Mouse (Mus musculus) spleen, adult 12 weeks (tissue): ENCODE data around the gene Angptl7.

ENCODE experiments used
- DNase-seq: peaks from one replicate; pipeline ENCODE4 v3.0.0; 2022; ENCODE audit warnings: low spot score

The Angptl7 gene

DNA sequence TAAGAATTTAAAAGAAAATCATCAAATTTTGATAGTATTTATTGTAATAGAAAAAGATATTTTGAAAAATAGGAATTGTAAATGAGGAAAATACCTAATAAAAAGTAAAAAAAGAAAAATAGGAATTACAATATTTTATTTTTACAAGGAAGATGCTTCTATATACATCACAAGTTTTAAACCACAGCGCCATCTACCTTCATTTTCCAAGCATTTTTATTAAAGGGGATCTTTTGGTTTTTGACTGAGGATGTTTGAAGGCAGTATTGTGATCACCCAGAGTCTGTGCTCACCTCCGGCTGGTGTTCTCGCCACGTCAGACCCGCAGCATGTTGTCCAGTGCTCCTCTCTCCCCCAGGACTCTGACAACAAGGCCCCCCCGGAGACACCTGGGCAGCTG, 5.1 kb downstream of the Angptl7 start:
- no peak for DNase-seq

DNA sequence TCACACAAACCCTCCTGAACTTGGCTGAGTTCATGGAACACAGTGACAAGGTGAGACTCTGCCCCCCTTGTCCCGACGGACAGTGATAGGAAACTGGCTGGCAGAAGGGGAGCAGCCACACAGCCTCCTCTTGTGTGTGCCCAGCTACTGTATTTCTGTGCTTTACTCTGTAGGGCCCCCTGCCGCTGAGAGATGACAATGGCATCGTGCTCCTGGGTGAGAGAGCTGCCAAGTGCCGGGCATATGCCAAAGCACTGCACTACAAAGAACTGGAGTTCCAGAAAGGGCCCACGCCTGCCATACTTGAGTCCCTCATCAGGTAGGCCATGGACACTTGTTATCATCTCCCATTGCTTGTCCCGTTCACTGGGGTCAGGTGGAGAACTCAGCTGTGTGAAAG, 8.8 kb downstream of the Angptl7 start:
- DNase-seq = no peak

DNA sequence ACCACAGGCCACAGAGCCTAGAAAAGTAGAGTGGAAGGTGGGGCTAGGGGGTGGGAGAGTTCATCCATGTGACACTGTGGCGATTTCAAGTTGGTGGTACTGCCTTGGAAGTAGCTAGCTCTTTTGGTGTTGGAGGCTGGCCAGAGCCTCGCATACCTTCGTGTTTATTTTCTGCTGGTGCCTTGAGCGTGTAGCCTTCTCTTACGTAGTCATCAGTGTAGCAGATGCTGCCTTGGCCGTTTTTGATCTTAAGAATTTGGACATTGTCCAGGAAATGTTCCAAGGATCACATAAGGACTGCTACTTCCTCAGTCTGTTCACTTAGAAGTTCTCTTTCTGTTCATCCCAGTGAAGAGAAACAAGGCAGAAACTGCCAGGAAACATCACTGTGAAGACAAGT, 9.8 kb downstream of the Angptl7 start:
- DNase-seq = no peak

DNA sequence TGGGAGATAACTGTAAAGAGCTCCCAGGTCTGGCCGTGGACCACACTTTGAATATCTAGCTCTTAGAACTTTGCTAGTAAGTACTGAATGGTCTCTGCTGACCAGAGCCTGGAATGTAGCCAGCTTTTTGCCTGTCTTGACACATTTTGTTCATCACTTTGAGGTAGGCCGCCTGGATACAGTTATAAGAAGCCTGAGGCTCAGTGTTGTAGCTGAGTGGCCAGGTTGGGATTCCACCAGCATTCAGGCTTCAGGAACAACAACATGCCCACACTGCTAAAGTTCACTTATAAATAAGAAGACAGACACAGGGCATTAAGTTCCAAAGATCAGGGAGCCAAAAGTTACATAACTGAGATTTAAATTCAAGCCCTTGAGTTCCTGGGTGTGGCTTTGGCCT, 12.4 kb downstream of the Angptl7 start:
- no peak for DNase-seq

DNA sequence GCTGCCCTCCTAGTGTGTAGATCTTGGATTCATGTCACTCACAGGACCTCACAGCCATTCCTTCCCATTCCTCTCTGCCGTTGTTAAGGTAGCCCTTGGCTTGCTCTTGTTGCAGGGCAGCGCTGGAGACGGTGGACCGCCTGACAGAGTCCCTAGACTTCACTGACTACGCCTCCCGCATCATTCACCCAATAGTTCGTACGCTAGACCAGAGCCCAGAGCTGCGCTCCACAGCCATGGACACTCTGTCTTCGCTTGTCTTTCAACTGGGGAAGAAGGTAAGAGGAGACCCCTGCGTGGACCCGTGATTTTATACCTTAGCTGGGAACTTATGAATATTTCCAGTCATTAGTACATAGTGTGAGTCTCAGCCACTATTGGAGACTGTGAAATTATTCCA, 15.7 kb downstream of the Angptl7 start:
- DNase-seq = no peak

DNA sequence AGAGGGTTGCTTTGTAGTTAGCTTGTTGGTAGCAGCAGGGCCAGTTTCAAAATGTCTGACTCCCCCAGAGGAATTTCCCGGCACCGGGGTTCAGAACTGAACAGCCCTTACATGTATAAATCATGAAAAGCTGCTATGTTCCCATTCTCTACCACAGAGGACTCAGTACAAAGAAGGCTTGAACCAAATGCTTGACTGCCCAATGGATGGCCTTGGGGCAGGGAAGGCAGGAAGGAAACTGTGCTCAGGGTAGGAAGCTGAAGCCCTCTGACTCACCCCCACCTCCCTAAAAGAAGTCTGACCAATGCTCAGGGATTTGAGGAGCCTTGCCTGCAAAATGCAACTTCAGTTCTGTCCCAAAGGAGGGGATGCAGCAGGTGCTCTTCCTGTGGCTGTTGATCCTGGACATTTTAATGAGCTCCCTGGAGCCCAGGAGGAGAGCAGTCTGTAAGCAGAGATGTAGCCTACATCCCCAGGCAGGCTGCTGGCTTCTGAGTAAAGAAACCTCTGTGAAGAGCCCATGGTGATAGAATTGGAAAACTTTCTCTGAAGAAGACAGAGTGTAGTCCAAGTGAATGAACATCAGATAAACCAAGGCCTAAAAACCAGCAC, 18.6 kb downstream of the Angptl7 start:
- no peak for DNase-seq

DNA sequence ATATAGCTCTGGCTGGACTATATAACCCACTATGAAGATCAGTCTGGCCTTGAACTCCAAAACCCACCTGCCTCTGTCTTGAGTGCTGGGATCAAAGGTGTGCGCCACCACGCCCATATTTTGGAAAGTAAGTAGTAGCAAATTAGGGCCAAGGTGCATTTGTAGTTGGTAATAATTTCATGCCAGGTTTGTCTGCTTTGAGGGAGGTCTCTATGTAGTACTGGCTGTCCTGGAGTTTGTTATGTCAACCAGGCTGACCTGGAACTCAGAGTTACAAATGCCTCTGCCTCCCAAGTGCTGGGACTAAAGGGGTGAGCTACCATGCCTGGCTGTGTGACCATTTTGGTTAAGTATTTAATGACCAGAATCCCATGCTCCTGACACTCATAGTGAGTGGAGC, 20.0 kb downstream of the Angptl7 start:
- no peak for DNase-seq

DNA sequence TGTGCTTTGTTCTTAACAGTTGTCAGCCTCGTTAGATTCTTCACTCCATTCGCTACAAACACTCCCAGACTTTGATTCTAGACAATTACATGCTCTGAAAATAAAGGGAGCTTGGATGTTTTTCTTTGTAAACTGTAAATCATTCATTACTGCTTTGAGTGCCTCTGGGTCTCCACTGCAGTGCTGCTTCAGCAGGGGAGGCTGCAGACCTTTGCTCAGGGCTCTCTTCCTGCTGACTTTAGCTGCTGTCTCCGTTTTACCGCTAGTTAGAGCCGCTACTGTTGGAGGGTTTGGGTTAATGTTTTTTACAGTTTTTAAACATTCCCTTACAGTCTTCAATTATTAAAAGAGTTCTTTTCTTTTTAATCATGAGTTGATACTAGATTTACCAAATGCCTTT, 26.8 kb downstream of the Angptl7 start:
- DNase-seq = no peak

DNA sequence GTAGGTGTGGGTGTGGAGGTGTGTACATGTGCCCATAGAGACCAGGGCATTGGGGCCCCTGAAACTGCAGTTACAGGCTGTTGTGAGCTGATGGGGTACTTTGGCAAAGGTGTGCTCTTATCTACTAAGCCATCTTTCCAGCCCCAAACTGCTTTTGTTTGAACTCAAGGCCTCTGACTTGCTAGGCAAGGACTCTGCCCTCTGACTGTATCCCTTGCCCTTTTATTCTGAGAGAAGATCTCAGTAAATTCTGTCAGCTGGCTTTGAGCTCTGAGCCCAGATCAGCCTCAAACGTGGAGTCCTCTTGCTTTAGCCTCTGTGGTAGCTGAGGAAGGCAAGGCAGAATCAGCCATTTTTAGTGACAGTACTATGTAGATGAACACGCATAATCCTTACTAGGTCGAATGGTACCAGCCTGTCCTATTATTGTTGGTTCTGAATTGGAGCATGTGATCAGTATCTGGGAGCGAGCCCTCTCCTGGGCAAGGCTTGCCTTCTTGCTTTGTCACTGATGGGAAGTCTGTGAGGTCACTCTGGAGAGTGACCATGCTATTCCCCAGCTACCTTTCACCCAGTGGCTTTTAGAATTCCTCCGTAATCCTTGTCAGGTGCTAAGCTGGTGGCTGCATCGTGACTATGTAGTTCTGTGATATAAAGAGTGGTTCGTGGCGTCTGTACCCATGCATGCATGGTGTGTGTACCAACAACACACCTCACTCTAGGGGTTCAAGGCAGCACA, 27.7 kb downstream of the Angptl7 start:
- no peak for DNase-seq

DNA sequence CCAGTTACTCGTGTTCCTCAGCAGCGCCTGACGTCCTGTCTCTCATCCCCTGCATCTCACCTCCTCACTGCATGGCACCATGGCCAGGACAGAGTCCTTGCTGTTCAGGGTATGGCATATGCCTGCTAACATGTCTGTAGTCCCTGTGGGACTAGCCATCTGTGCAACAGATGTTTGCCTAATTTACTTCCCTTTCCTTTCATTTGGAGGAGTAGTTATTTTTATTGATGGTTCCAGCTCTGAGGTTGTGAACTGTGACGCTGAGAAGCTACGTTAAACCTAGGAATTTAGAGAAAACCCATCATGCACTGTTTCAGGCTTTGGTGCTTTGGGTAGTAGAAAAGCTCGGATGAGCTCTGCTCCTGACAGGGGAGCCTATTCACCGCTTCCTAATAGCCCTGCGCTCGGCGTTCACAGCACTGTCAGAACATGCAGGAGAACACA, 28.9 kb downstream of the Angptl7 start:
- DNase-seq = no peak

DNA sequence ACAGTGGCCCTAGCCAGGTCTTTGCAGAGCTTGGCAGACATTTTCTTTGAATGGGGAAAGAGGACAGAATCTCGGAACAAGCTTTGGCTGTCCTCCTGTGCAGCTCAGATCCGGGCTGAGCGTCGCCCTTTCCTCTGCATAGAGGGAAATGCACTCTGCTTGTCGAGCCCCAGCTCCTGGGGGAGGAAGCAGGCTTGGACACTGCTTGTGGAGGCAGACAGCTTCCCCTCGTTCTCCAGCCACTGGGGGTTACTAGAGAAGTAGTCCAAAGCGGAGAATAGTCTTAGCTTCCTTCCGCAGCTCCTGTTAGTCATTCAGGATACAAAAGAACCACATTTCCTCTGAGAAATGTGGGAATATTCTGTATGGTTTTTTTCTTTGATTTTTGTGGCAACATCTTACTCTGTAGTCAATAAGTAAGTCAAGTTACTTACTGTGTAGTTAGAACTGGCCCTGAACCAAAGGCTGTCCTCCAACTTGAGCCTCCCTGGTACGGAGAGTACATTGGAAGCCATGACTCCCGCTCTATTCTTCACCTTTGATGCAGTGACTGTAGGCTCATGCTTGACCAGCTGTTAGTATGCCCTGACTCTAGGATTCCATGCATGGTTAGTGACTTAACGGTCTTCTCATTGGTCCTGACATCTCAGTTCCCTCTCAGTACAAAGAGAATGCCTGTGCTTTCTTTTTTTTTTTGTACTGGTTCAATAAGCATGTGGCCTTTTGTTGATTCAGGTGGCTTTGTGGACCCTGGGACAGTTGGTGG, 30.6 kb downstream of the Angptl7 start:
- DNase-seq = no peak

DNA sequence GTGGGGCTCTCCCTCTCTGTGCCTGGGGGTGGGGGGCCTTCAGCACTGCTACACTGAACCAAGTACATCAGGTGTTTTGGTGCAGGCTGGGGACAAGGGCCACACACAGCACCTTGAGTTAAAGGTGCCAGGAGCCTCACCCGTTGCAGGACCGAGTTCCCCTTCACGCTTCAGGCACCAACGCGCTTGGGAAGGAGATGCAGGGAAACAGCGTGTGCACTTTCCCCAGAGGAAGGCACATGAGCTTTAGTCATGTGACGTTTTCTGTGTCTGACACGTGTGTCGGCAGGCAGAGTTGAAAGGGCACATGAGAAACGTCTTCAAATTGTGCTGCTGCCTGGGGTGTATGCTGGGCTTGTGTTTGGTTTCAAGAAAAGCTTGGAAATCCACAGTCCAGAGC, 31.9 kb downstream of the Angptl7 start:
- DNase-seq = no peak

DNA sequence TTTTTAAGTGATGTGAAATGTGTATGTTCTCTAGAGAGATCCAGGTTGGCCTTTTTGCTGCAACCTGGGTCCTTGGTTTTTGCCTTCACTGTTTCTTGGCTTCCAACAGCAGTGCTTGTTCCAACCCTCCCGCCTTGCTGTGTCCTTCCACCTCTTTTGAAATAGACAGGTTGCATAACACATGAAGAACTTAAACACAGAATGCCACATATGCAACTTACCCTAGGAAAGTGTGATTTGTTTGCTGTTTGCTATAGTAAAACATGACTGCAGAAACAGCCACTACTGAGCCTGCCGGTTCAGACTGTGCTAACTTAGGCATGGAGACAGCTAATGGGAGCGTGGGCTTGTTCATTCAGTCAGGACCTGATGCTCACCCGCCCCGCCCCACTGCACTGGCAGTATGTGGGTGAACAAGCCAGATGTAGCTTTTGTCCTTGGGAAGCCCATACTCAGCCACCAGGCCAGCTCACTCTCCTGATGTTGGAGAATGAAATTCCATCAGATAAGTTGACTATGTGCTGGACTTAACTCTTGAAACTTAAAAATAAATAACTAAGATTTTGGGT, 33.7 kb downstream of the Angptl7 start:
- DNase-seq = no peak

DNA sequence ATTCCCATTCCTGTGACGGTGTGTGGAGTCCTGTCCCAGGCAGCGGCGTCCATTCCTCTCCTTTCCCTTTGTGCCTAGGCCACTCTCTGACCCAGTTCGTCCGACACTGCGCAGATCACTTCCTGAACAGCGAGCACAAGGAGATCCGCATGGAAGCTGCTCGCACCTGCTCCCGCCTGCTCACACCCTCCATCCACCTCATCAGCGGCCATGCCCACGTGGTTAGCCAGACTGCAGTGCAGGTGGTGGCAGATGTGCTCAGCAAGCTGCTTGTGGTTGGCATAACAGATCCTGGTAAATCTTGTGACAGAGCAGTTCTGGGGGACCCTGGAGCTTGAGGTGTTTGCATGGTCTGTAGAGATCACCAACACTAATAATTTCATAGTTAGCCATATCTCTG, 35.4 kb downstream of the Angptl7 start:
- DNase-seq = no peak

DNA sequence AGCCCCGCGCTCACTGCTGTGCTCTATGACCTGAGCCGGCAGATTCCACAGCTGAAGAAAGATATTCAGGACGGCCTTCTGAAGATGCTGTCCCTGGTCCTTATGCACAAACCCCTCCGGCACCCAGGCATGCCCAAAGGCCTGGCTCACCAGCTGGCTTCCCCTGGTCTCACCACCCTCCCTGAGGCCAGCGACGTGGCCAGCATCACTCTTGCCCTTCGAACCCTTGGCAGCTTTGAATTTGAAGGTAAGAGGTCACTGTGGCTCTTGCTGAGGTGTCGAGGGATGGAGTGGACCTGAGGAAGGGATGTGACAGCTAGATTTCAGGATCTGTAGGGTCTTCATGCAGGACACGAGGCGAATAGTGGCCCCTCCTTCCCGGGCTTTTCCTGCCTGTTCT, 36.0 kb downstream of the Angptl7 start:
- no peak for DNase-seq

DNA sequence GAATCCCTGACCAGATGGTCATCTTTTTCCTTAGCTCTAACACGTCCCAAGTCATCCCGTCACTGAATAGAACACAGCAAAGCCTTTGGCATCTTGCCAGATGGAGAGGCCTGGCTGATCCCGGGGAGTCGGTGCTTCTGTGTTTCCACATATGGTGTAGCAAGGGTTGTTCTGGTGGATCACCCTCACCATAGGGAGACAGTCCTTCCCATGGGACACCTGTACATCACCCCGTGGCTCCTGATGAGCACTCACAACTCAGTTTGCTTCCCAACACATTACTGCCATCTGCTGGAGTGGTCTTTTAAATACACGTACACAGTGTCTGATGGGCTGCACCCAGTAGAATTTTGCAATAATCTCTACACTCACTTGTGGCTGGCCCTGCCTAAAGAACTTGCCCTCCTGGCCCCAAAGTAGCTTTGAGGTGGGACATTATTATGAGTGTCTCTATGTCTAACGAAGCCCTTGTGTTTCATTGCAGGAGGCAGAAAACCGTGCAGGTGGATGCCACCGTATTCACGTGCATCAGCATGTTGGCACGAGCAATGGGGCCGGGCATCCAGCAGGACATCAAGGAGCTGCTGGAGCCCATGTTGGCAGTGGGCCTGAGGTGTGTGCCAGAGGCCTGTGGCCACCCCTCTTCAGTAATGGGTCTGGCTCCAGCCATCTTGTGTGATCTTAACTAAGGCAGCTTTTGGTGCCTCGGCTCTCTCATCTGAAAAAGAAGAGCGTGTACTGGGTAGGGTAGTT, 36.9 kb downstream of the Angptl7 start:
- DNase-seq = no peak

DNA sequence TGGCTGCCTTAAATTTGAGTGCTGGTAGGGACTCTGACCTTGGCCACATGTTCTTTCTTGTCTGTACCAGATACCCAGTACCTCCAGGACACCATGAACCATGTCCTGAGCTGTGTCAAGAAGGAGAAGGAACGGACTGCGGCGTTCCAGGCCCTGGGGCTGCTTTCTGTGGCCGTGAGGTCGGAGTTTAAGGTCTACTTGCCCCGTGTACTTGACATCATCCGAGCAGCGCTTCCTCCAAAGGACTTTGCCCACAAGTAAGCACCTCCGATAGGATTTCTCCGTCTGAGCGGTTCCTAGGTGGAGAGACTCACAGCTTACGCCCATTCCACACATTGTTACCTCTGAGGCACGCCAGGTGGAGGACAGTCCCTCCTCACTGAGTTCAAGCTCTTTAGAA, 37.5 kb downstream of the Angptl7 start:
- DNase-seq = no peak

DNA sequence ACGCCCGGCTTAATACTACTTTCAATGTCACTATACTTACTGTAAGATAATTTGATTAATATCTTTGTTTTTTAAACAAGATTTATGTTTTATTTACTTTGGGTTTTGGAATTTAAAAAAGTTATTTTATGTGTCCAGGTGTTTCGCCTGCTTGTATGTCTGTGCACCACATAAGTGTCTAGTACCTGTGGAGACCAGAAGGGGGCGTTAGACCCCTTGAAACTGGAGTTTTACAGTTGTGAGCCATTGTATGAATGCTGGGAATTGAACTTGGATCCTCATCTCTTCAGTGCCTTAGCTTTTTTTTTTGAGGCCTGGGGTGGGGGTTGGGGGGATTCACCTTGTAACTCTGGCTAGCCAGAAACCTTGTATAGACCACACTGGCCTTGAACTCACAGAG, 38.5 kb downstream of the Angptl7 start:
- no peak for DNase-seq

DNA sequence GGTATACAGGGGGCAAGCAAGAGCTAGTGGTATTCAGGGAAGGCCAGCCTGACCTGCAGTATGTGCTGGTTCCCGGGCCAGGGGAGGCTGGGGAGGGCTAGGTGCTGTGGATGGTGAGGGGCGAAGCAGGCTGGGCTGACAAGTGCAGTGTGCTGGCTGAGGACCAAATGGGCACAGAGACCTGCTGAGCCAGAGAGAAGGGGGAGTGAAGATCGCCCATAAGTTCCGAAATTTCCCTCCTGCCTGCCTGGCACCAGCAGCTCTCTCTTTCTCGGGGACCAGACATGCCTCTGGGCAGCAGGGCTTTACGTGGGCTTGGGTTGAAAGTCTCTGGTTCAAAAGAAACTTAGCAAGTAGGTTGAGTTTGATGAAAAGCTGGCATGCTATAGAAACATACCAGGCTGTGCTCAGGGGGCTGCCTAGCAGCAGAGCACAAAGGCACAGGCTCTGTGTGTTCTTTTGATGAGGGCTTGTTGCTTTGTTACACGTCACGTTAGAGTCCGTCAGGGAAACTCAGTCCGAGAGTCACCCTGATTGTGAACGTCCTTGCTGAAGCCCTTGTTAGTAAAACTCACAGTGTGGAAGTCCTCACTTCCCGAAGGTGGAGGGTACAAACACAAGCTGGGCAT, 39.5 kb downstream of the Angptl7 start:
- no peak for DNase-seq

DNA sequence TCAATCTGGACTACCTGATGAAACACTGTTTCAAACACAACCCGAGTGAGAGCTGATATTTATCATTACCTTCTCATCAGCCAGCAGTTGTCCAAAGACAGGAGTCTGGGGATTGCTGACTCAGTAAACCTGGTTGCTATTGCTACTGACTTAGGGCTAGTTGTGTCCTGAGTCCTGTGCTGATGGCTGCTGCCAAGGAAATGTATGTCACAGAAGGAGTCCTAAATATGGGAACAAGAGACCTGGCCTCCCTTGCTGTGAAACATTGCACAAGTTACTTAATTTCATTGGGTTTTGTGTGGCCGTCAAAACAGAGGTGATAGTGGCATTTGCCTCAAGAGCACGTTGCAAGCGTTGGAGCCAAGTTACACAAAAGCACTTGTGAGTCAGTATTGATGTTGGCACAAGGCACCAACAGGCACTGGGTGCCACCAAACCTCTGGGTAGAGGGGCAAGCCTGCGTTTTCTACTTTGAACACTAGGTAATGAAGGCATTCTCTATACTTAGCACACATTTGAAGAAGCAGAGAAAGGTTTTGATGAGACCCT, 44.7 kb downstream of the Angptl7 start:
- no peak for DNase-seq

DNA sequence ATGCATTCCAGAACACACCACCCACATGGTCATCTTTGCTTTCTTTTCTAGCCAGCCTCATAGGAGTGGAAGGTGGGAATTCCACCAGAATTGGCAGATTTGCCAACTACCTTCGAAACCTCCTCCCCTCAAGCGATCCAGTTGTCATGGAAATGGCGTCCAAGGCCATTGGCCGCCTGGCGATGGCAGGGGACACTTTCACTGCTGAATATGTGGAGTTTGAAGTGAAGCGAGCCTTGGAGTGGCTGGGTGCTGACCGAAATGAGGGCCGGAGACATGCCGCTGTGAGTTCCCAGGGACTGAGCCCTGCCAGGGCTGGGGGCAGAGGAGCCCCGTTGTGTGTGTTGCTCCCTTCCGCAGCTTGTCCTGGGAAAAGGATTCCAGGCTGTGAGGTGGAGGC, 46.6 kb downstream of the Angptl7 start:
- DNase-seq = no peak

DNA sequence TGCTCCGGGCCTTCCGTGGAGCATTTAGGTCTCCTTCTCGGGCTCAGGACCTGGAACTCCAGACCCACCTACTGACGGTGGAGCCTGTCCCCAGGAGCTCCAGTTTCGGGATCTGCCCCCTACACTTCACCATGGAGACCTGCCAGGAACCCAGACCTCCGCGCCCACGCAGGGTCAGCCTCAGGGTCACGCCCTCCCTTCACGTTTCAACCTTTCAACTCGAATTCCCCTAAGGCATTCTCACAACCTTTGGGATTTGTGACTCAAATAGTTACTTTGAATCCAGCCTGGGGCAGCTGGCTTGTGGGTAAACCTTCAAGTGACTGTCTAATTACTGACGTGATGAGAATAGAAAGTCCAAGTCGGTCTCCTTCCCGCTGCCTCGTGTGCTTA, 51.4 kb downstream of the Angptl7 start:
- no peak for DNase-seq
